Mouse (Mus musculus) testis, adult 2 months (tissue): Measurements from ENCODE around the gene Dlg2.

Experiments
- CTCF ChIP-seq: fragments of 200-500 bp; IDR thresholded peaks from 2 replicates; pipeline ENCODE4 v1.5.1; 2012; ENCODE audit warnings: low read depth, mild to moderate bottlenecking, inconsistent platforms, low read length, moderate library complexity; ENCODE audit not compliant: control insufficient read depth, insufficient read depth, insufficient replicate concordance
- POLR2A ChIP-seq: fragments of 200-500 bp; IDR thresholded peaks from 2 replicates; pipeline ENCODE4 v1.6.1; 2012; ENCODE audit warnings: low read depth, mild to moderate bottlenecking, inconsistent platforms, low read length, moderate library complexity; ENCODE audit not compliant: control insufficient read depth

GRCm38 (mm10) chr7:90508124-90508523 lies 31.7 kb downstream of the Dlg2 start:
- TF ChIP-seq POLR2A (no peak), CTCF (no peak)
